Mouse (Mus musculus): ENCODE data around the gene Onecut1.

Gene Onecut1

DNA sequence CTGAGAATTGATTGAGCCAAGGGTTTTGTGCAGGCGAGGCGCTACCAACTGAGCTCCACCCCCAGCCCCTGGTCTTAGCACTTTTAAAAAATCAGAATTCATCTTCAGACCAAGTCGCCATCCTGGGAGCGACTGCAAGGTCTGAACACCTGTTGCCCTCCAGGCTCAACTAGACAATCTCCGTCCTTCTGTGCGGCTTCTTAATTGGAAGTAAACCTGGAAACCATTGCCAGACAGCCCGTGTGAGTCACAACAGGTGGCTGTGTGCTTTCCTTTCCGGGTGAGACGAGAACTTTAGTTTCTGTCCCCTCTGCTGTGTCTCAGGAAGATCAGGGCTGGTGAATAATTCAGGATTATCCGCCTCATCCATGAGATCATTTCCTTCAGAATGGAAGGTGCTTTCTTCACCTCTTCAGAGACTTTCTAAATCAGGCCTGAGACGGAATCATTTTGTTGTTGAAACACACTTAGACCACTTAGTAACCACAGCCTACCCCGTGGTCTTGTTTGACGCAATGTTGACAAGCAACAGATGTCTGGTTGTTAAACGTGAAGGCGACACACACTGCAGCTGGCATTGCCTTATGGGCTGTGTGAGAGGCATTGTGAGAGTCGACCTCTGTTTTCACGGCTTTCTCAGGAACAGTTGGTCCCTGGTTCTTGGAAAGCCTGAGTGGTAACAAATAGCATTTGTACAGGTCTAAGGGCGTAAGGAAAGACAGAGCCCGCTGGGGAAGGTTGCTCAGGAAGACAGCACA lies 51.1 kb downstream of the Onecut1 start:
- no peak for DNase-seq

- no peak for DNase-seq
Measured at GRCm38 (mm10) chr9:74915611-74916010, 53.9 kb downstream of the Onecut1 start.

- no peak for DNase-seq
Measured at GRCm38 (mm10) chr9:74920450-74920849, 58.7 kb downstream of the Onecut1 start.

DNA sequence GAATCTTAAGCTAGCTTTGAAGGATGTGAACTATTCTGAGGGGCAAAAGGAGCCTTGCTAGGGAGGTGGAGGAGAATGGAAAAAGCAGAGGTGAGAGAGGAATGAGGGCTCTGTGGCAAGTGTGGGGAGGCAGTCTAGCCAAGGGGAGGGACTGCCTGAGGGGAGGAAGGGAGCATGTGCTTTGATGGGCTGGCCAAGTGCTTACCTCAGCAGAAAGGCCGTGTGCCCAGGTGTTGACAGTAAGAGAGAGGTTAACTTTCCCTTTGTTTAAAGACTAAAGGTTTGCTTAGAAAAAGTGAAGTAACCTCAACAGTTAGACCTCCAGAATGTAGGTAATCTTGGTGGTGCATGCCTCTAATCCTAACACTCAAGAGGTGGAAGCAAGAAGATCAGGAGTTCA lies 59.7 kb downstream of the Onecut1 start:
- no peak for DNase-seq

DNA sequence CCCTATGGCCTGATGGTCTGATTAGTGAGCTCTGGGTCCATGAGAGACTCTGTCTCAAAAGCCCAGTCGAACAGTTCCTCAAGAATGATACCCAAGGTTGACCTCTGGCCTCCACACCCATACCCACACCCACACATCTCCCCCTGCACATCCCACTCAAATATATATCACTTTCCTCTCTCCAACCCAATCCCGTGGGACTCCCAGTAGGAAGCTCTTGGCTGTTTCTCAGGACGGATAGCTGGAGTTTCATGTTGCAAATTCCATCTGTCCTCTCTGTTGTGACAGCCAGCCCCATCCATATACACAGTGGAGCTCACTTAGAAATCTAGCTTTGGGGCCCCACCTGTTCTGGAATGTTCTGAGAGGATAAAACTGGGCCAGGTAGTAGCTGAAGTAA lies 61.2 kb downstream of the Onecut1 start:
- no peak for DNase-seq

GRCm38 (mm10) chr9:74923291-74923977 lies 61.7 kb downstream of the Onecut1 start:
- DNase-seq, result no peak

DNA sequence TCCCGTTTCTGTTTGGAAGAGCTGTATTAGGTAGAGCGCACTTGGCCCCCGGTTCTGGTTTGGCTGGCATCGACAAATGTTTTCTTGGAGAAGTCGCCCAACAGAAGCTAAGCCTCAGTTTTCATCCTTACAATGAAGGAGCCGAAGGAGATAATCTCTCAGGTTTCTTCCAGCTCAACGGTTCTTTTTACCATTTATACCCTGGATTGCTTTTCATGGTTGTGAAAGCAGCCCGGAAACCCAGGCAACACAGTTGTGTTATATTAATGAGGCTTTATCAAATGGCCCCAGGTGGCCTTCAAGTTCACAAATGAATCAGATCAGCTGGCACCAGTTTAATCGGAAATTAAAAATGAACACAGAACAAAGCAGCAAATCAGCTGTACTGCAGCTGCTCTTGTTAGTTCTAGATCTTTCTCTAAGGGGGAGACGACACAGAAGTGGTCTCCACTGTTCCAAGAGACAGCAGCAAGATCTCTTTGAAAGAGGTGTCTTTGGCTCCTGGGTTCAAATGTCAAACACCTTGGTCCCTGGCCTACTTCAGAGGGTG lies 63.6 kb downstream of the Onecut1 start:
- DNase-seq, result no peak

DNA sequence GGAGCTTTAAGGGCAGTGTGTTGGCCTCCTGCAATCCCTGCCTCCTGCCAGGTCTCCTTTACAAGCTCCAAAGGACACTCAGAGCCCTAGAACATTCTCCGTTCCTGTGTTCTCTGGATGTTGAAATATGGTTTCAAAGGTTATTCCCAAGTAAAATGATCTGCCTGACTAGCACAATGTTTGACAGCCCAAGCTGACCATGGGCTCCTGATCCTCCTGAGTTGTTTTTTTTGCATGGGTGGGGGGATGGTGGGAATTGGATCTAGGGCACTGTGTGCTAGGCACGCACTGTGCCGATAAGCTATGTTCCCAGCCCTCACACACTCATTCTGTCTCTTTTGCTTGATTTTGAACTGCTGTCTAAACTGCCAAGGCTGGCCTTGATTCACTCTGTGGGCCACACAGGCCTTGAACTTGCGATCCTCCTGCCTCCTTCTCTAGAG lies 68.3 kb downstream of the Onecut1 start:
- no peak for DNase-seq

DNA sequence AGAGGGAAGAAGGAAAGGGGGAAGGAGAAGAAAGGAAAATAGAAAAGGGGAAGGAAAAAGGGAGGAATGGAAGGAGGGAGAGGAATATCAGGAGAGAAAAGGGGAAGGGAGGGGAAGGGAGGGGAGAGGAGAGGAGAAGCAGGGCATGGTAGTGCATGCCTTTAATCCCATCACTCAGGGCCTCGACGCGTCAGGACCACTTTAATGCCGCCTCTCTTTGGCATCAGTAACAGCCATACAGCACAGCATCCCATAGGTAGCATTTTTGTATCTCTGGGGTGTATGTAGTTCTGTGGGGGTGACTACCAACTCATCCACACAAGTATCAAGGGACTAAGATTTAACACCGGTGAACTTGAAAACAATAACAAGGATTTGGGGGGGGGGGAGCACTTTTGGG lies 68.9 kb downstream of the Onecut1 start:
- no peak for DNase-seq

GRCm38 (mm10) chr9:74935289-74935688 lies 73.6 kb downstream of the Onecut1 start:
- no peak for DNase-seq

DNA sequence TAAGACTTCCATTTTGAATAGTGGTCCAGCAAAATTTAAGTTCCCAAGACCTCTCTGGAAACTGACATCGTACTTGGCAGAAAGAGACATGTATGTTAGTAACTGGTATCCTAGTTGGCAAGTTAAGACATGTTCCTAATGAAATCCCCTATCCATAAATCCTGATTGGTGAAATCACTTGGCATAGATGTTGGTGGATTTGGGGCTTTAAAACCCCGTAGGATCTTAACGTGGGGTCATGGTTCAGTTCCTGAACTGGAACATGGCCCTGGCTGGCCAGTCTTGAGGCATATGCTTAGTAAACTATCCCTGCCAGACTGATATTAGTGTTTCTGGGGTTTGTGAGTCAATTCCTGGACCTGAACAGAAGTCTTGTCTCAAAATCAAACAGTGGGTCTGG lies 76.0 kb downstream of the Onecut1 start:
- no peak for DNase-seq

DNA sequence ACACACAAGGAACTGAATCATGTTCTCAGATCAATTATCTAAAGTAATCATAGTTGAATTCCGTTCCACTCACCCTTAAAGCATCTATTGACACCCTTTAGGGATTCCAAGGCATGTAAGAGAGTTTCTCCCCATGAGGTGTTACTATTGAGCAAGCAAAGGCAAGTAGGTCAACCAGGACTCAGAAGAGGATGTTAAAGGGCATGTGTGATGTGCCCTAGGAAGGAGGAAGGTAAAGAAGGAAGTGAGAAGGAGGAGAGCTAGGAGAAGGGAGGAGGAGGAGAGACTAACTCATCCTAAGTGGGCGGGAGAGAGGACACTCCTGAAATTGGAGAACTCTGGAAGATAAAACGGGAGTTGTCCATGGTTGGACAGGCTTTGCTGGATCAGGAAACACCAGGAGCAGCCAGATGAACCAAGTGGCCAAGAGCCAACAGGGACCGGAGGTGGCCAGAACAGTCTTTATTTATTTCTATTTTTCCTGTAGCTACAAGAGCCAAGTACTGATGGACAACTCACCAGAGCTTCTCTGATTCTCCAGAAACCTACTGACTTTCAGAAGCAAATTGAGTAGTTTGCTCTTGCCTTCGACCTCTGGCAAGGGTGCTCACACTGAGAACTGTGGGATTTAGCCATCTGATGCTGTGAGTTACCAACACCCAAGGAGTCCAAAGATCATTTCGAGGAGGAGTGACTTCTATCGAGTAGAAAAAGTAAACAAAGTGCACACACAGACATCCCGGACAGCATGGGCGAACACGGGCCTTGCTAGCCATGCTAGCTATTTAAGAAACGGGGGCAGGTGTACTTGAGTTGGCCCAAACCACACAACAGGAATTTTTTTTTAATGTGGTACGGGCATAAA lies 77.2 kb downstream of the Onecut1 start:
- DNase-seq, result no peak
